Mouse (Mus musculus): ENCODE data around the gene Olfr1377. TPM values are rescaled to one million over a fixed set of nuclear protein-coding genes. Genes with fewer than 3 reads are reported as not detected.
"Not testable (repeated sequence)": the region's sequence is repeated elsewhere in the genome, so short reads cannot be mapped to it uniquely, and the experiment has no call there.

Gene Olfr1377
- total and polyA plus RNA-seq, 3 experiments, result not detected

- no peak overlapping the region for H3K4me3 ChIP-seq (replicated peaks in 1 of 3; ENCODE audit: low read depth in 2 of 3, low read length in 2 of 3, poor library complexity in 1 of 3)
- dilution Hi-C loops (cut with MboI; ENCODE audit: extremely low pct_ligation_motif_present, extremely low pct_unique_long_range_greater_than_20kb, low sequenced_read_pairs) (no loop called here), in situ Hi-C loops (cut with MboI; ENCODE audit: low pct_ligation_motif_present, low pct_unique_long_range_greater_than_20kb, low sequenced_read_pairs) (no loop called here)
- no peaks in the 10 kb centered on the region for H3K4me1 ChIP-seq (ENCODE audit: control insufficient read depth in 1 of 2, insufficient read depth in 2 of 2)
- no peak for DNase-seq (ENCODE audit: extremely low read depth)
- H3K4me2 ChIP-seq (ENCODE audit: insufficient read depth, low read depth, poor library complexity, severe bottlenecking), result no peak overlapping the region
- no peaks in the 10 kb centered on the region for H3K27me3 ChIP-seq (replicated peaks)
- no peaks in the 10 kb centered on the region for H3K9me3 ChIP-seq (replicated peaks; ENCODE audit: low read length)
- H3K27ac ChIP-seq (ENCODE audit: insufficient read depth, low read depth), result no peak overlapping the region
- no peaks in the 10 kb centered on the region for H3K36me3 ChIP-seq (replicated peaks in 1 of 2; ENCODE audit: control insufficient read depth in 1 of 2, insufficient read depth in 1 of 2, low read length in 1 of 2)
- TF ChIP-seq ETS1 (conservative IDR thresholded peaks at IDR 0.05; ENCODE audit: low read depth, low read length) (no peak), CHD2 (IDR thresholded peaks at IDR 0.05; ENCODE audit: low read length) (no peak), ZNF384 (IDR thresholded peaks at IDR 0.05; ENCODE audit: low read depth, low read length) (no peak), MXI1 (IDR thresholded peaks at IDR 0.05; ENCODE audit: low read depth, low read length) (no peak), TBP (conservative IDR thresholded peaks at IDR 0.05; ENCODE audit: low read depth, low read length) (no peak), CTCF (conservative IDR thresholded peaks at IDR 0.05 in 1 of 2, IDR thresholded peaks at IDR 0.05 in 1 of 2; ENCODE audit: low read depth in 2 of 2, low read length in 2 of 2) (no peak), BHLHE40 (IDR thresholded peaks at IDR 0.05; ENCODE audit: low read depth, low read length) (no peak), USF1 (IDR thresholded peaks at IDR 0.05; ENCODE audit: low read depth, low read length) (no peak), E2F4 (IDR thresholded peaks at IDR 0.05; ENCODE audit: insufficient replicate concordance, low read depth, low read length) (no peak), NELFE (IDR thresholded peaks at IDR 0.05; ENCODE audit: low read depth, low read length) (no peak), MEF2A (IDR thresholded peaks at IDR 0.05; ENCODE audit: borderline replicate concordance, low read depth, low read length) (no peak), MAX (IDR thresholded peaks at IDR 0.05; ENCODE audit: low read length) (no peak), RAD21 (IDR thresholded peaks at IDR 0.05; ENCODE audit: low read depth, low read length) (no peak), IRF4 (IDR thresholded peaks at IDR 0.05; ENCODE audit: low read depth, low read length) (no peak), ZKSCAN1 (IDR thresholded peaks at IDR 0.05; ENCODE audit: borderline replicate concordance, low read depth, low read length) (no peak), SIN3A (IDR thresholded peaks at IDR 0.05; ENCODE audit: low read length) (no peak), KAT2A (IDR thresholded peaks at IDR 0.05; ENCODE audit: insufficient replicate concordance, low read length) (no peak), NRF1 (IDR thresholded peaks at IDR 0.05; ENCODE audit: low read depth, low read length) (no peak)
- H3K9ac ChIP-seq (ENCODE audit: insufficient read depth, low read depth), result no peak overlapping the region
- H3K79me2 ChIP-seq (replicated peaks; ENCODE audit: control insufficient read depth, extremely low read depth, insufficient read depth, poor library complexity, severe bottlenecking), result no peaks in the 10 kb centered on the region
Observed at GRCm38 (mm10) chr11:51030225-51030624, 48.5 kb downstream of the Olfr1377 start.

GRCm38 (mm10) chr11:51032851-51033250, 51.1 kb downstream of the Olfr1377 start:
- Histone ChIP-seq H3K27me3 (replicated peaks) (no peaks in the 10 kb centered on the region), H3K79me2 (replicated peaks; ENCODE audit: control insufficient read depth, extremely low read depth, insufficient read depth, poor library complexity, severe bottlenecking) (no peaks in the 10 kb centered on the region), H3K9ac (ENCODE audit: insufficient read depth, low read depth) (no peak overlapping the region), H3K4me3 (replicated peaks in 1 of 3; ENCODE audit: low read depth in 2 of 3, low read length in 2 of 3, poor library complexity in 1 of 3) (no peak overlapping the region), H3K36me3 (replicated peaks in 1 of 2; ENCODE audit: control insufficient read depth in 1 of 2, insufficient read depth in 1 of 2, low read length in 1 of 2) (no peaks in the 10 kb centered on the region), H3K4me2 (ENCODE audit: insufficient read depth, low read depth, poor library complexity, severe bottlenecking) (no peak overlapping the region), H3K27ac (ENCODE audit: insufficient read depth, low read depth) (no peak overlapping the region), H3K9me3 (replicated peaks; ENCODE audit: low read length) (no peaks in the 10 kb centered on the region), H3K4me1 (ENCODE audit: control insufficient read depth in 1 of 2, insufficient read depth in 2 of 2) (no peaks in the 10 kb centered on the region)
- dilution Hi-C loops (cut with MboI; ENCODE audit: extremely low pct_ligation_motif_present, extremely low pct_unique_long_range_greater_than_20kb, low sequenced_read_pairs) (no loop called here), in situ Hi-C loops (cut with MboI; ENCODE audit: low pct_ligation_motif_present, low pct_unique_long_range_greater_than_20kb, low sequenced_read_pairs) (no loop called here)
- peak; percentile 21 for DNase-seq (ENCODE audit: extremely low read depth)
- TF ChIP-seq TBP (conservative IDR thresholded peaks at IDR 0.05; ENCODE audit: low read depth, low read length) (no peak), SMC3 (IDR thresholded peaks at IDR 0.05; ENCODE audit: low read depth, low read length) (peak; percentile 7; the same call in 1 of the 2 replicates)

GRCm38 (mm10) chr11:51034141-51034540, 52.4 kb downstream of the Olfr1377 start:
- H3K4me3 ChIP-seq (replicated peaks in 1 of 3; ENCODE audit: low read depth in 2 of 3, low read length in 2 of 3, poor library complexity in 1 of 3); in situ Hi-C loops (cut with MboI; ENCODE audit: low pct_ligation_motif_present, low pct_unique_long_range_greater_than_20kb, low sequenced_read_pairs); H3K36me3 ChIP-seq (replicated peaks in 1 of 2; ENCODE audit: control insufficient read depth in 1 of 2, insufficient read depth in 1 of 2, low read length in 1 of 2): not testable (repeated sequence)

More at GRCm38 (mm10) chr11:51034141-51034540, 52.4 kb downstream of the Olfr1377 start:
- DNase-seq (ENCODE audit: extremely low read depth); H3K27ac ChIP-seq (ENCODE audit: insufficient read depth, low read depth); H3K9ac ChIP-seq (ENCODE audit: insufficient read depth, low read depth); dilution Hi-C loops (cut with MboI; ENCODE audit: extremely low pct_ligation_motif_present, extremely low pct_unique_long_range_greater_than_20kb, low sequenced_read_pairs); H3K4me1 ChIP-seq (ENCODE audit: control insufficient read depth in 1 of 2, insufficient read depth in 2 of 2); H3K9me3 ChIP-seq (replicated peaks; ENCODE audit: low read length); H3K4me2 ChIP-seq (ENCODE audit: insufficient read depth, low read depth, poor library complexity, severe bottlenecking); H3K79me2 ChIP-seq (replicated peaks; ENCODE audit: control insufficient read depth, extremely low read depth, insufficient read depth, poor library complexity, severe bottlenecking); H3K27me3 ChIP-seq (replicated peaks): not testable (repeated sequence)

Measured in CH12.LX (cell line).